Mouse (Mus musculus) neural tube, embryonic 13.5 days (tissue): Measurements from ENCODE around the gene Ggta1. TPM values are rescaled to one million over a fixed set of nuclear protein-coding genes. Genes with fewer than 3 reads are reported as not detected.

Experiments used
- ATAC-seq: fragments of 200-750 bp; cut with Nextera tagmentation; 2 replicates; pipeline ENCODE4 v1.8.0; 2017; ENCODE audit warnings: low read depth, mild to moderate bottlenecking, moderate TSS enrichment, moderate library complexity
- H3K27ac ChIP-seq: fragments of 300-500 bp; sonication (generic); replicated peaks from 2 replicates; pipeline ENCODE4 v1.5.1; 2015; ENCODE audit warnings: moderate library complexity, mild to moderate bottlenecking, inconsistent platforms
- H3K27me3 ChIP-seq: fragments of 300-500 bp; sonication (generic); 2 replicates; pipeline ENCODE4 v1.6.1; 2015; ENCODE audit warnings: mild to moderate bottlenecking, inconsistent platforms
- H3K36me3 ChIP-seq: fragments of 300-500 bp; sonication (generic); 2 replicates; pipeline ENCODE4 v1.6.1; 2015; ENCODE audit warnings: mild to moderate bottlenecking, inconsistent platforms
- H3K4me1 ChIP-seq: fragments of 300-500 bp; sonication (generic); replicated peaks from 2 replicates; pipeline ENCODE4 v1.6.1; 2015; ENCODE audit warnings: inconsistent platforms
- H3K4me2 ChIP-seq: fragments of 300-500 bp; sonication (generic); 2 replicates; pipeline ENCODE4 v1.6.1; 2015; ENCODE audit warnings: inconsistent platforms, mild to moderate bottlenecking, moderate library complexity
- H3K4me3 ChIP-seq: fragments of 300-500 bp; sonication (generic); 2 replicates; pipeline ENCODE4 v1.5.1; 2015; ENCODE audit warnings: mild to moderate bottlenecking, inconsistent platforms
- H3K9ac ChIP-seq: fragments of 300-500 bp; sonication (generic); 2 replicates; pipeline ENCODE4 v1.6.1; 2015; ENCODE audit warnings: moderate library complexity, mild to moderate bottlenecking, inconsistent platforms
- H3K9me3 ChIP-seq: fragments of 300-500 bp; sonication (generic); 2 replicates; pipeline ENCODE4 v1.6.1; 2016; ENCODE audit warnings: inconsistent platforms
- WGBS: fragments of 180-500 bp; shearing (Covaris S2); methylation state at CpG from one replicate; pipeline ENCODE4 v1.1.7; 2015; 5-methylcytosine and 5-hydroxymethylcytosine counted together
- polyA plus RNA-seq: library from polyadenylated mRNA; unstranded; fragments of >200 nt; fragmentation: Nextera tagmentation; extraction: Ambion mirVana; gene quantifications from 2 replicates; pipeline ENCODE4 v1.2.1, GENCODE M21; 2015

Ggta1 gene
- polyA plus RNA-seq, result 8.7 and 8.8 TPM in 2 replicates

- WGBS, result 24% methylated on average over 7 of the region's 7 CpGs
- H3K27ac ChIP-seq, result no peak within 1 kb of the TSS
- peaks cover 22% of the 10 kb centered on the region for H3K27me3 ChIP-seq
- peak within 1 kb of the TSS; percentile 81 for H3K9ac ChIP-seq
- H3K4me2 ChIP-seq, result peak within 1 kb of the TSS; percentile 96
- no peaks in the 10 kb centered on the region for H3K9me3 ChIP-seq
- H3K4me3 ChIP-seq, result peak within 1 kb of the TSS; percentile 54
- no peak for ATAC-seq
- H3K36me3 ChIP-seq, result no peaks in the 10 kb centered on the region
- peaks cover 22% of the 10 kb centered on the region; the same call in 1 of the 2 replicates for H3K4me1 ChIP-seq
These were observed at the start of gene Ggta1 for GRCm38 (mm10) chr2:35462791-35463281. TSS of gene Ggta1 (minus strand) at chr2:35463231.

GRCm38 (mm10) chr2:35512226-35512625, 49.2 kb upstream of the Ggta1 start:
- no peak for ATAC-seq
- WGBS, result 96% methylated on average over 4 of the region's 4 CpGs

GRCm38 (mm10) chr2:35510920-35511319, 47.9 kb upstream of the Ggta1 start:
- WGBS, result 38% methylated on average over 1 of the region's 1 CpGs
- Histone ChIP-seq H3K27ac (no peak overlapping the region), H3K9me3 (no peaks in the 10 kb centered on the region), H3K4me1 (peaks cover 51% of the 10 kb centered on the region), H3K9ac (no peak overlapping the region), H3K4me3 (no peak overlapping the region), H3K27me3 (no peaks in the 10 kb centered on the region), H3K36me3 (no peaks in the 10 kb centered on the region), H3K4me2 (no peak overlapping the region)
- no peak for ATAC-seq

More at GRCm38 (mm10) chr2:35512226-35512625, 49.2 kb upstream of the Ggta1 start:
- Histone ChIP-seq H3K36me3 (no peaks in the 10 kb centered on the region), H3K9me3 (no peaks in the 10 kb centered on the region), H3K27ac (no peak overlapping the region), H3K4me3 (no peak overlapping the region), H3K4me2 (no peak overlapping the region), H3K9ac (no peak overlapping the region), H3K27me3 (no peaks in the 10 kb centered on the region), H3K4me1 (peaks cover 40% of the 10 kb centered on the region)

GRCm38 (mm10) chr2:35509888-35510287, 46.9 kb upstream of the Ggta1 start:
- H3K9me3 ChIP-seq, result no peaks in the 10 kb centered on the region
- no peak overlapping the region for H3K4me3 ChIP-seq
- WGBS, result 53% methylated on average over 4 of the region's 4 CpGs
- no peak overlapping the region for H3K9ac ChIP-seq
- peaks cover 51% of the 10 kb centered on the region for H3K4me1 ChIP-seq
- no peaks in the 10 kb centered on the region for H3K27me3 ChIP-seq
- ATAC-seq, result no peak
- no peaks in the 10 kb centered on the region for H3K36me3 ChIP-seq
- H3K27ac ChIP-seq, result no peak overlapping the region
- no peak overlapping the region for H3K4me2 ChIP-seq

- Histone ChIP-seq H3K9me3 (no peaks in the 10 kb centered on the region), H3K4me3 (no peak overlapping the region), H3K36me3 (no peaks in the 10 kb centered on the region), H3K9ac (no peak overlapping the region), H3K4me2 (no peak overlapping the region), H3K27ac (peak overlapping the region; percentile 61; the same call in 1 of the 2 replicates), H3K27me3 (no peaks in the 10 kb centered on the region), H3K4me1 (peaks cover 49% of the 10 kb centered on the region)
- WGBS, result 43% methylated on average over 6 of the region's 6 CpGs
- no peak for ATAC-seq
These were observed 46.3 kb upstream of the Ggta1 start for GRCm38 (mm10) chr2:35509343-35509667.

- Histone ChIP-seq H3K36me3 (no peaks in the 10 kb centered on the region), H3K4me2 (no peak overlapping the region), H3K9me3 (no peaks in the 10 kb centered on the region), H3K9ac (no peak overlapping the region), H3K27me3 (no peaks in the 10 kb centered on the region), H3K27ac (peak overlapping the region; percentile 61), H3K4me1 (peaks cover 44% of the 10 kb centered on the region), H3K4me3 (no peak overlapping the region)
- ATAC-seq, result no peak
- 44% methylated on average over 10 of the region's 10 CpGs for WGBS
These were observed 45.7 kb upstream of the Ggta1 start for GRCm38 (mm10) chr2:35508597-35509342.

- no peak overlapping the region for H3K9ac ChIP-seq
- no peak for ATAC-seq
These were observed 44.1 kb upstream of the Ggta1 start for GRCm38 (mm10) chr2:35507191-35507511.

GRCm38 (mm10) chr2:35506311-35507190, 43.5 kb upstream of the Ggta1 start:
- Histone ChIP-seq H3K27ac (no peak overlapping the region; the same call in 1 of the 2 replicates), H3K9me3 (no peaks in the 10 kb centered on the region), H3K27me3 (no peaks in the 10 kb centered on the region), H3K4me1 (peaks cover 46% of the 10 kb centered on the region), H3K9ac (no peak overlapping the region), H3K36me3 (no peaks in the 10 kb centered on the region), H3K4me3 (no peak overlapping the region), H3K4me2 (no peak overlapping the region)
- WGBS, result 55% methylated on average over 6 of the region's 6 CpGs
- ATAC-seq, result no peak; the same call in 1 of the 2 replicates

More at GRCm38 (mm10) chr2:35507191-35507511, 44.1 kb upstream of the Ggta1 start:
- Histone ChIP-seq H3K27me3 (no peaks in the 10 kb centered on the region), H3K9me3 (no peaks in the 10 kb centered on the region), H3K4me3 (no peak overlapping the region), H3K27ac (no peak overlapping the region), H3K4me2 (no peak overlapping the region), H3K36me3 (no peaks in the 10 kb centered on the region), H3K4me1 (peaks cover 46% of the 10 kb centered on the region)
- 49% methylated on average over 9 of the region's 9 CpGs for WGBS

- Histone ChIP-seq H3K9me3 (no peaks in the 10 kb centered on the region), H3K4me3 (no peak overlapping the region), H3K4me2 (no peak overlapping the region), H3K27ac (no peak overlapping the region), H3K27me3 (no peaks in the 10 kb centered on the region), H3K9ac (no peak overlapping the region), H3K36me3 (no peaks in the 10 kb centered on the region), H3K4me1 (peaks cover 43% of the 10 kb centered on the region)
- 88% methylated on average over 6 of the region's 6 CpGs for WGBS
- ATAC-seq, result no peak
These were observed 42.7 kb upstream of the Ggta1 start for GRCm38 (mm10) chr2:35505519-35506286.

- no peak overlapping the region for H3K4me3 ChIP-seq
- peaks cover 35% of the 10 kb centered on the region for H3K4me1 ChIP-seq
- H3K4me2 ChIP-seq, result no peak overlapping the region
- H3K9ac ChIP-seq, result no peak overlapping the region
- H3K36me3 ChIP-seq, result no peaks in the 10 kb centered on the region
- no peak for ATAC-seq
- no peaks in the 10 kb centered on the region for H3K27me3 ChIP-seq
- no peak overlapping the region for H3K27ac ChIP-seq
- 83% methylated on average over 7 of the region's 7 CpGs for WGBS
- H3K9me3 ChIP-seq, result no peaks in the 10 kb centered on the region
These were observed 41.4 kb upstream of the Ggta1 start for GRCm38 (mm10) chr2:35504417-35504776.

GRCm38 (mm10) chr2:35503723-35504416, 40.8 kb upstream of the Ggta1 start:
- Histone ChIP-seq H3K4me2 (no peak overlapping the region), H3K9me3 (no peaks in the 10 kb centered on the region), H3K27ac (no peak overlapping the region), H3K9ac (no peak overlapping the region), H3K36me3 (no peaks in the 10 kb centered on the region), H3K27me3 (no peaks in the 10 kb centered on the region), H3K4me3 (no peak overlapping the region), H3K4me1 (peaks cover 30% of the 10 kb centered on the region)
- ATAC-seq, result no peak
- WGBS, result 67% methylated on average over 8 of the region's 8 CpGs
